Mouse (Mus musculus) heart, postnatal 25 days (tissue): ENCODE results near the gene Pphln1. TPM values are rescaled to one million over a fixed set of nuclear protein-coding genes. Genes with fewer than 3 reads are reported as not detected.

Experiments used
- DNase-seq: peaks from one replicate; pipeline ENCODE4 v3.0.0; 2022; ENCODE audit warnings: low spot score
- intact Hi-C: fragments of 180-260 bp; cut with DNase I; formaldehyde crosslinking; loops from one replicate; pipeline ENCODE4 v1.15.1; 2025
- total RNA-seq, 2 experiments: library from RNA; stranded (reverse); gene quantifications; 2 replicates each; pipeline ENCODE4 v1.2.3; 2021

Pphln1 gene
- total RNA-seq, 2 experiments from 2014 or later, result 19.2 to 22.0 TPM

- intact Hi-C loops, result no loop called here
- DNase-seq, result no peak
Observed at GRCm38 (mm10) chr15:93486066-93486465, 87.9 kb downstream of the Pphln1 start.

- intact Hi-C loops, result loop anchor here (2.0 kb wide), 1 partner anchor 25 kb away; no protein-coding TSS in a partner anchor
- no peak for DNase-seq
Observed at GRCm38 (mm10) chr15:93489597-93489996, 91.4 kb downstream of the Pphln1 start.

DNA sequence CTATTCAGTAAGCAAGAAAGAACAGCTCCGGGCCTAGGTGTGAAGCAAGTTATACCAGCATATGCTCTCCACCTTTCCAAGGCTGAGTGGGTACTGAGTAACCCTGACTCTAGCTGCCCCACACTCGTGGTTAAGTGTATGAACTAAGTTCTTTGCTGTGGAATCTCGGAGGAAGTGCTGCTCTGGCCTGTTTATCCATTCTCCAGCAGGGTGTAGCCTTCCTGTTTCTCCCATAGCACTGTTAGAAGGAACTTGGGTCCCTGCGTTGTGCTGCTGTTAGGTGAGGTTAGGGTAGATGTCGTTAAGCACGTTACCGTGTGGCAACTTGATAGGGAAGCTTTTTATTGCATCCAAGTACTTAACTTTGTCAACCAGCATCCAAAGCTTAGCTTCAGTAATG is 96.5 kb downstream of the Pphln1 start:
- intact Hi-C loops, result no loop called here
- no peak for DNase-seq

- intact Hi-C loops, result no loop called here
- no peak for DNase-seq
Observed at GRCm38 (mm10) chr15:93499866-93500265, 101.7 kb downstream of the Pphln1 start.

GRCm38 (mm10) chr15:93502703-93503102 is 104.6 kb downstream of the Pphln1 start:
- DNase-seq, result no peak
- intact Hi-C loops, result no loop called here

GRCm38 (mm10) chr15:93503201-93503745 is 105.1 kb downstream of the Pphln1 start:
- no peak for DNase-seq
- intact Hi-C loops, result no loop called here

- intact Hi-C loops, result no loop called here
- no peak for DNase-seq
Observed at GRCm38 (mm10) chr15:93504808-93505207, 106.7 kb downstream of the Pphln1 start.

- intact Hi-C loops, result loop anchor here (5.0 to 10.0 kb wide), 2 partner anchors 54 to 704 kb away; no protein-coding TSS in a partner anchor
- DNase-seq, result no peak
Observed at GRCm38 (mm10) chr15:93510690-93511336, 112.7 kb downstream of the Pphln1 start.

- no peak for DNase-seq
- intact Hi-C loops, result loop anchor here (2.0 to 10.0 kb wide), 3 partner anchors 16 to 702 kb away; no protein-coding TSS in a partner anchor
Observed at GRCm38 (mm10) chr15:93512437-93512836, 114.3 kb downstream of the Pphln1 start.

- intact Hi-C loops, result loop anchor here (2.0 to 10.0 kb wide), 4 partner anchors 17 to 701 kb away; no protein-coding TSS in a partner anchor
- no peak for DNase-seq
Observed at GRCm38 (mm10) chr15:93513939-93514341, 115.8 kb downstream of the Pphln1 start.

- no peak for DNase-seq
- intact Hi-C loops, result loop anchor here (2.0 to 10.0 kb wide), 2 partner anchors 27 to 699 kb away; no protein-coding TSS in a partner anchor
Observed at GRCm38 (mm10) chr15:93515316-93515715, 117.2 kb downstream of the Pphln1 start.

GRCm38 (mm10) chr15:93517022-93517565 is 118.9 kb downstream of the Pphln1 start:
- intact Hi-C loops, result loop anchor here (10.0 kb wide), 1 partner anchor 698 kb away; no protein-coding TSS in a partner anchor
- no peak for DNase-seq

GRCm38 (mm10) chr15:93518143-93518902 is 120.2 kb downstream of the Pphln1 start:
- intact Hi-C loops, result loop anchor here (10.0 kb wide), 1 partner anchor 696 kb away; no protein-coding TSS in a partner anchor

DNA sequence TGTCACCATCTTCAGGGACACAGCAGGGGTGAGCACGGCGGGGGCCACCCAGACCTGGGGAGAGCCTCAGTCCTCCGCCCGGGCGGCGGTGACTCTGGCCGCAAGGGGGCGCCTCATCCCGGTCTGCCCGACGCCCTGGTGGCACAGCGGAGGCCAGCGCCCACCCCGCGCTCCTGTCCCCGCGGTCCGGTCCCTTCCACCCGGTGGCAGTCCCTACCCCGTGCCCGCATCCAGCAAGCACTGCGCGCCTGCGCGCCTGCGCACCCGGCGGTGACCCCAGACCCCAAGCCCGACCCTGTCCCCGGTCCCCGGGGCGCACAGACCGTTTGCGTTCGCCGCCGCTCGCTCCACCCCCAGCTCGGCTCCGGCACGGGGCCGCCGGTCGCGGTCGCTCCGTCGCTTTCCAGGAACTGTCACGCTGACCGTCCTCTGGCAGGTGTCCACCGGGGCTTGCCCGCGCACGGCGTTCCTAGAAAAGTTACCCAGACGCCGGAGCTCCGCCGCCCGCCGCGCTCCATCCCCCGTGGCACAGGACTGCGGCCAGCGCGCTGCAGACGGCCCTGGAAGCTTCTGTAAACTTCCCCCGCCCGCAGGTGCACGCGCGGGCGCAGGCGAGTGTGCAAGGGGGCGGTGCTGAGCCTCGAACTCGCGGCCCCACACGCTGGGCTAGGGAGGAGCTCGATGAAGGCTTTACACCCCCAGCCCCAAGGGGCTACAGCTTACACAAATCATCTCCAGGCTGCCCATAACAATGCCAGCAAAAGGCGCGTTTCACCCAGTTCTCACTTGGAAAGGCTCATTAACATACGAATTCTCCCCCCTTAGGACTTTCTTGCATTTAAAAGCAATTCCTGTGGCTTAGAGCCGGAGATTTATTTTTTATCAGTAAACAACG is 121.0 kb downstream of the Pphln1 start:
- peak; percentile 71 for DNase-seq
- intact Hi-C loops, result loop anchor here (1.0 to 10.0 kb wide), 2 partner anchors 57 to 696 kb away; no protein-coding TSS in a partner anchor

More at GRCm38 (mm10) chr15:93518143-93518902, 120.2 kb downstream of the Pphln1 start:
- peak; percentile 51 for DNase-seq

GRCm38 (mm10) chr15:93519836-93520826 is 122.0 kb downstream of the Pphln1 start:
- DNase-seq, result no peak
- intact Hi-C loops, result loop anchor here (1.0 to 10.0 kb wide), 2 partner anchors 56 to 695 kb away; no protein-coding TSS in a partner anchor

DNA sequence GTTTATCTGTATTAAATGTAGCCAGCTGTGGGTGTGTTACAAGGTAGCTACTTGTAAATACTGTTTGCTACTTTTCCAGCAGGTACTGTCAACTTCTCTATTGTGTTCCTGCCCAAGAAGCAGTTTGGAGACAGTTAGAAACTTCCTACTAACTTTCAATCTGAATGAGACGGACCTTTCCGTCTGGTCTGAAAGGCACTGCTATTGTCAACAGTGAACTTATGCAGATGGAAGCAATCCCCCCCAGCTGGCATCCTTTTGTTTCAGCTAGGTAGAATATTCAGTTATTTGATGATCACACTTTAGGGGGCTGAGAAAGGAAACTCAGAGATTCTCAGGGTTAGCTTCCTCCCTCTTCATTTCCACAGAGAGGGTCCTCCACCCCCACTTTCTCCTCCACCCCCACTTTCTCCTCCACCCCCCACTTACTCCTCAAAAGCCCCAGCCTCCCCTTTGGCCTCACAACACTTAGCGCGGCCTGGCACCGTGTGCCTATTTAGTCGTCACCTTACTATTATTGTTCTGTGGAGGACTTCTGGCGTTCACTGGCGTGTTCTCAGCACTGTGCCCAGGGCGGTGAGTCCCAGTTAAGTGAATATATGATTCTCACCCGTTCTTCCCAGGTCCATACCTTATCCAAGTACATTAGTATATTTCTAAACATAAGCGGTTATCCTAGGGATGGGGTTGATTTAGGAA is 123.1 kb downstream of the Pphln1 start:
- no peak for DNase-seq
- intact Hi-C loops, result no loop called here

DNA sequence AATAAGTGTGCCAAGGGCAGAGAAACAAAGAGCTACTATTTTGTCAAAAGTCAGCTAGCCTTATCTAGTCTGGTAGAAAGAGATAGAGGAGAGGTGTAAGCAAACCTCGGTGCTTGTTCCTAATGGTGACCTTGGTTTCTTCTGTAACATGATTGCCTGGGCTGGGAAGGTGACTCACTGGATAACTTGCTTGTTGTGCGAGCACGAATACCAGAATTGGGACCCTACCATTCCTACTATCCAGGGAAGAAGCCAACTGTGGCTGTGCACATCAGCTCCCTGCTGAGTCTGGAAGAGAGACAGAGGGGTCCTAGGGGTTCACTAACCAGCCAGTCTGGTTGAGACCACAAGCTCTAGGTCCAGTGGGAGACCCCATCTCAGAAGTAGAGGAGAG is 123.6 kb downstream of the Pphln1 start:
- no peak for DNase-seq
- intact Hi-C loops, result no loop called here
